Mouse (Mus musculus): ENCODE results near the gene Vamp8. TPM values are rescaled to one million over a fixed set of nuclear protein-coding genes. Genes with fewer than 3 reads are reported as not detected.

Vamp8 gene
- polyA plus RNA-seq, 1 experiment from 2014 or later, result 21.9 TPM

GRCm38 (mm10) chr6:72380131-72380770 is 10.3 kb downstream of the Vamp8 start, which contains the start of gene Vamp5:
Gene Vamp5, minus strand, starts transcription at chr6:72380468.
- Histone ChIP-seq H3K9ac (replicated peaks) (peak within 1 kb of the TSS; percentile 58), H3K4me1 (replicated peaks) (peaks cover 4% of the 10 kb centered on the region; the same call in 1 of the 2 replicates), H3K27ac (no peak within 1 kb of the TSS), H3K36me3 (no peaks in the 10 kb centered on the region), H3K27me3 (peaks cover 30% of the 10 kb centered on the region), H3K4me2 (replicated peaks) (peak within 1 kb of the TSS; percentile 62), H3K9me3 (no peaks in the 10 kb centered on the region), H3K4me3 (replicated peaks) (peak within 1 kb of the TSS; percentile 40)
- 2% methylated on average over 49 of the region's 49 CpGs for WGBS
- ATAC-seq, result peak; percentile 70

GRCm38 (mm10) chr6:72379377-72380130 is 10.9 kb downstream of the Vamp8 start:
- 47% methylated on average over 7 of the region's 7 CpGs for WGBS

GRCm38 (mm10) chr6:72378510-72379234 is 11.8 kb downstream of the Vamp8 start:
- no peak overlapping the region for H3K4me3 ChIP-seq (replicated peaks)
- WGBS, result 86% methylated on average over 8 of the region's 8 CpGs
- peaks cover 30% of the 10 kb centered on the region for H3K27me3 ChIP-seq
- no peak overlapping the region for H3K4me2 ChIP-seq (replicated peaks)
- peaks cover 4% of the 10 kb centered on the region; the same call in 1 of the 2 replicates for H3K4me1 ChIP-seq (replicated peaks)
- no peak overlapping the region for H3K27ac ChIP-seq
- no peak overlapping the region for H3K9ac ChIP-seq (replicated peaks)
- H3K36me3 ChIP-seq, result no peaks in the 10 kb centered on the region
- ATAC-seq, result no peak
- H3K9me3 ChIP-seq, result no peaks in the 10 kb centered on the region

More at GRCm38 (mm10) chr6:72379377-72380130, 10.9 kb downstream of the Vamp8 start:
- ATAC-seq, result no peak
- Histone ChIP-seq H3K4me2 (replicated peaks) (peak overlapping the region; percentile 62), H3K27ac (no peak overlapping the region), H3K4me3 (replicated peaks) (peak overlapping the region; percentile 40), H3K4me1 (replicated peaks) (peaks cover 4% of the 10 kb centered on the region; the same call in 1 of the 2 replicates), H3K9ac (replicated peaks) (peak overlapping the region; percentile 58; the same call in 1 of the 2 replicates), H3K27me3 (peaks cover 30% of the 10 kb centered on the region), H3K9me3 (no peaks in the 10 kb centered on the region), H3K36me3 (no peaks in the 10 kb centered on the region)

- no peaks in the 10 kb centered on the region for H3K36me3 ChIP-seq
- H3K4me1 ChIP-seq (replicated peaks), result no peaks in the 10 kb centered on the region
- H3K9ac ChIP-seq (replicated peaks), result no peak overlapping the region
- no peak for ATAC-seq
- H3K4me2 ChIP-seq (replicated peaks), result no peak overlapping the region
- no peak overlapping the region for H3K4me3 ChIP-seq (replicated peaks)
- 85% methylated on average over 15 of the region's 15 CpGs for WGBS
- H3K9me3 ChIP-seq, result no peaks in the 10 kb centered on the region
- peaks cover 14% of the 10 kb centered on the region for H3K27me3 ChIP-seq
- no peak overlapping the region for H3K27ac ChIP-seq
Observed at GRCm38 (mm10) chr6:72374820-72375563, 15.5 kb downstream of the Vamp8 start.

GRCm38 (mm10) chr6:72374206-72374605 is 16.3 kb downstream of the Vamp8 start:
- Histone ChIP-seq H3K9ac (replicated peaks) (no peak overlapping the region), H3K9me3 (no peaks in the 10 kb centered on the region), H3K36me3 (no peaks in the 10 kb centered on the region), H3K4me1 (replicated peaks) (no peaks in the 10 kb centered on the region), H3K27me3 (peaks cover 6% of the 10 kb centered on the region), H3K4me2 (replicated peaks) (no peak overlapping the region), H3K4me3 (replicated peaks) (no peak overlapping the region), H3K27ac (no peak overlapping the region)
- WGBS, result 76% methylated on average over 7 of the region's 7 CpGs
- ATAC-seq, result no peak

GRCm38 (mm10) chr6:72373184-72373583 is 17.3 kb downstream of the Vamp8 start:
- 86% methylated on average over 4 of the region's 4 CpGs for WGBS
- H3K9me3 ChIP-seq, result no peaks in the 10 kb centered on the region
- H3K9ac ChIP-seq (replicated peaks), result no peak overlapping the region
- ATAC-seq, result no peak
- no peak overlapping the region for H3K4me3 ChIP-seq (replicated peaks)
- no peaks in the 10 kb centered on the region for H3K4me1 ChIP-seq (replicated peaks)
- H3K36me3 ChIP-seq, result no peaks in the 10 kb centered on the region
- H3K4me2 ChIP-seq (replicated peaks), result no peak overlapping the region
- H3K27me3 ChIP-seq, result no peaks in the 10 kb centered on the region; the same call in 1 of the 2 replicates
- no peak overlapping the region for H3K27ac ChIP-seq

GRCm38 (mm10) chr6:72371571-72371970 is 18.9 kb downstream of the Vamp8 start:
- H3K4me1 ChIP-seq (replicated peaks), result no peaks in the 10 kb centered on the region
- 58% methylated on average over 1 of the region's 1 CpGs for whole genome bisulfite sequencing
- H3K4me2 ChIP-seq (replicated peaks), result no peak overlapping the region
- H3K9me3 ChIP-seq, result no peaks in the 10 kb centered on the region
- H3K9ac ChIP-seq (replicated peaks), result no peak overlapping the region
- no peaks in the 10 kb centered on the region; the same call in 1 of the 2 replicates for H3K27me3 ChIP-seq
- no peak overlapping the region for H3K27ac ChIP-seq
- no peak for ATAC-seq
- H3K36me3 ChIP-seq, result no peaks in the 10 kb centered on the region
- no peak overlapping the region for H3K4me3 ChIP-seq (replicated peaks)

- WGBS, result 44% methylated on average over 5 of the region's 5 CpGs
- Histone ChIP-seq H3K36me3 (no peaks in the 10 kb centered on the region), H3K4me3 (replicated peaks) (no peak overlapping the region), H3K27ac (no peak overlapping the region), H3K4me2 (replicated peaks) (no peak overlapping the region), H3K9me3 (no peaks in the 10 kb centered on the region), H3K27me3 (no peaks in the 10 kb centered on the region; the same call in 1 of the 2 replicates), H3K9ac (replicated peaks) (no peak overlapping the region), H3K4me1 (replicated peaks) (no peaks in the 10 kb centered on the region)
- no peak for ATAC-seq
Observed at GRCm38 (mm10) chr6:72371147-72371546, 19.4 kb downstream of the Vamp8 start.

GRCm38 (mm10) chr6:72370091-72370490 is 20.4 kb downstream of the Vamp8 start:
- H3K36me3 ChIP-seq, result no peaks in the 10 kb centered on the region
- 85% methylated on average over 12 of the region's 12 CpGs for whole genome bisulfite sequencing
- no peak overlapping the region for H3K9ac ChIP-seq (replicated peaks)
- H3K4me3 ChIP-seq (replicated peaks), result no peak overlapping the region
- no peak overlapping the region for H3K4me2 ChIP-seq (replicated peaks)
- no peaks in the 10 kb centered on the region; the same call in 1 of the 2 replicates for H3K27me3 ChIP-seq
- no peaks in the 10 kb centered on the region for H3K4me1 ChIP-seq (replicated peaks)
- H3K27ac ChIP-seq, result no peak overlapping the region
- no peak for ATAC-seq
- H3K9me3 ChIP-seq, result no peaks in the 10 kb centered on the region

GRCm38 (mm10) chr6:72369557-72369956 is 20.9 kb downstream of the Vamp8 start:
- Histone ChIP-seq H3K27ac (no peak overlapping the region), H3K4me1 (replicated peaks) (no peaks in the 10 kb centered on the region), H3K4me3 (replicated peaks) (no peak overlapping the region), H3K9ac (replicated peaks) (no peak overlapping the region), H3K36me3 (no peaks in the 10 kb centered on the region), H3K27me3 (no peaks in the 10 kb centered on the region; the same call in 1 of the 2 replicates), H3K9me3 (no peaks in the 10 kb centered on the region), H3K4me2 (replicated peaks) (no peak overlapping the region)
- ATAC-seq, result no peak
- WGBS, result 83% methylated on average over 4 of the region's 4 CpGs

- Histone ChIP-seq H3K4me3 (replicated peaks) (no peak overlapping the region), H3K36me3 (no peaks in the 10 kb centered on the region), H3K27me3 (no peaks in the 10 kb centered on the region; the same call in 1 of the 2 replicates), H3K9me3 (no peaks in the 10 kb centered on the region), H3K4me1 (replicated peaks) (peaks cover 5% of the 10 kb centered on the region; the same call in 1 of the 2 replicates), H3K4me2 (replicated peaks) (no peak overlapping the region), H3K9ac (replicated peaks) (no peak overlapping the region), H3K27ac (no peak overlapping the region)
- WGBS, result 73% methylated on average over 4 of the region's 4 CpGs
- ATAC-seq, result no peak
Observed at GRCm38 (mm10) chr6:72367460-72367974, 23.0 kb downstream of the Vamp8 start.
